Mouse (Mus musculus): Measurements from ENCODE around the gene Slc9a3r2.
"Not testable (repeated sequence)": the region's sequence is repeated elsewhere in the genome, so short reads cannot be mapped to it uniquely, and the experiment has no call there.

Gene Slc9a3r2

DNA sequence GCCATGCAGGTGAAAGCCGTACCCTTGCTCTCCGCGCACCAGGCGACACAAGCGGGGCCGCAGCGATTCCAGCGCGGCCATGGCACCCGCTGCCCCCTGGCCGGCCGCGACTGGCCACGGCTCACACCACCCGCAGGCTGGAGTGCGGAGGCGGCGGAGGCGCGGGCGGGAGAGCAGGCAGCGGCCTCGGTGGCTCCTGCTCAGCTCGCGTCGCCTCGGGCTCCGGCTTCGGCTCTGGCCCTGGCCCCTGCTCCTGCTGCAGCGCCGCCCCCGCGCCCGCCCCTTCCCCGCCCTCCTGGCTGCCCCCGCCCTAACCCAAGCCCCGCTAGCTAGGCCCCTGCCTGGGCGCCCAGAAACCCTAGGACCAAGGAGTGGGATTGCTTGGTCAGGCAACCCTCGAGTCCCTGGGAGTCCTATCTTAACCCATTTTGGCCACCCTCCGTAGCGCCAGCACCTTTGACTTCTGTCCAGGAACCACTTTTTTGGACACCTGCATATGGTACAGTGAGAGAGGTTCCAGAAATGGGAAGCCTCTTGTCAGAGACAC is at the start of gene Slc9a3r2:
Slc9a3r2 (minus strand) TSS at position 258 of the 547 bp plus-strand sequence.
- peak; percentile 70 to 82 for DNase-seq

GRCm38 (mm10) chr17:24699473-24699872 is 49.3 kb upstream of the Slc9a3r2 start:
- DNase-seq: no peak

DNA sequence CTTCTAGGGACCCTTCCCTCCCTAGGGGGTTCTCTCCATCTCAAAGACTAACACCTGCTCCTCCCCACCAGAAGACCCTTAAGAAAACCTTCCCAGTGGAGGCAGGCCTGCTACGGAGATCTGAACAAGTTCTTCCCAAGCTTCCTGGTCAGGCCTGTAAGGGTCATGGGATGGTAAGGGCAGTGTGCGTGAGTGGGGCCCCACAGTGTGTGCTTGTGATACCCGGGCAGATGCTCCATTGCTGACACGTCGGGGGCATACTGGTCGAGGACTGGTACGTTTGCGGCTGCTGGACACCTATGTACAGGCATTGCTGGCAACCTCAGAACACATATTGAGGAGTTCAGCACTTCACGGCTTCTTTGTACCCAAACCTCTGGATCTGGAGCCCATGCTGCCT is 48.6 kb upstream of the Slc9a3r2 start:
- DNase-seq: no peak

DNA sequence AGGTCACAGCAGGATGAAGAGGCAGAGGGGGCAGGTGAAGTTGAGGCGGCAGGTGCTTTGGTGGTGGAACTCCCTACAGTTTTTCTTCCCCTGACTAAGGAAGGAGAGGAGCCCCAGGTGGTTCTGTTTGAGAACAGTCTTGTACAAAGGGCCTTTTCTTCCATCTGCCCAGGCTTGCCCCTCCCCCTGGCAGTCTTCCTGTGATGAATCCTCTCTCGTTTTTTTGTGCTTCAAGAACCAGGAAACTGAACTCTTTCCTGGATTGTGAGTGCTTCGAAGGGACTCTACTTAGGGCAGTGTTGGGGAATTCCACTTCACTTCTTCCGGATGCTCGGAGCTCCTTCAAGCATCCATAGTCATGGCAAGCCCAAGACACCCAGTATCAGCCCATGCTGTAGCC is 47.9 kb upstream of the Slc9a3r2 start:
- no peak for DNase-seq

GRCm38 (mm10) chr17:24696011-24696697 is 46.0 kb upstream of the Slc9a3r2 start, which contains the start of the genes Gfer and Noxo1:
Gfer (minus strand) TSS chr17:24696156.
Noxo1 (plus strand) TSS chr17:24696234.
- DNase-seq: peak; percentile 91 to 94

GRCm38 (mm10) chr17:24695326-24696010 is 45.3 kb upstream of the Slc9a3r2 start:
- DNase-seq: no peak

DNA sequence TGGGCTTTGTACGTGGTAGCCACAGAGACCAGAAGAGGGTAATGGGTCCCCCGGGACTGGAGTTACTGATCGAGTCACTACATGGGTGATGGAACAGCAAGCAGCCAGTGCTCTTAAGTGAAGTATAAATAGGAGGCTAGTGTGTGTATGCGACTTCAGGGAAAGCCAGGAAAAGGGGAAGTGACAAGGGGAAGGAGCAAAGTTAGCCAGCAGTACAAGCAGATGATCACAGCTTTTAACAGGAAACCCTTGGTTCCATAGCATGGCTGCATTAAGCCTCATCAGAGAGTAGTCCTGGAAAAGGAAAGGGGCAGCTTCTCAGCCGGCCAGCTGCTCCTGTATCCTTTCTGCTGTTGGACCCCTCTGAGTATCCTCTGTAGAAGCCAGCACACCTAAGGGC is 42.3 kb upstream of the Slc9a3r2 start:
- no peak for DNase-seq

- DNase-seq: no peak
Measured at GRCm38 (mm10) chr17:24689251-24690081, 39.3 kb upstream of the Slc9a3r2 start, which contains the start of gene Syngr3. Syngr3 (minus strand) TSS chr17:24689955.

GRCm38 (mm10) chr17:24687599-24687998 is 37.5 kb upstream of the Slc9a3r2 start:
- no peak for DNase-seq

DNA sequence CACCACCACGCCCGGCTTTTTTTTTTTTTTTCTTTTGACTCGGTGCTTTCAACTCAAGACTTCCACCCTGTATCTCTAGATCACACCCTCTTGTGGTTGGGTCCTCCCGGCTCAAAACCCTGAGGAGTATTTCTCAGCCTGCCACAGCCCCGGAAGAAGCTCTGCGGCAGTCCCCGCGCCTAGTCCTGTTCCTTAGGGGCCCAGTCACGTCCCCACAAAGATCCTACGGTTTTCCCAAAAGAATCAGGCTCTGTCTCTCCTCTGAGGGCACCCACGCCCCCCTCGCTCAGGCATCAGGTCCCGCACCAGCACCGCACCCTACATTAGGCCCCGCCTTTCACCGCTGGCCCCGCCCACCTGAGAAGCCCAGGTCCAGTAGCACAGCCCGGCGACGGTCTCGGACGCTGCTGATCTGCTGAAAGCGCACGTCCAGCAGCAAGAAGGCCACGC is 37.0 kb upstream of the Slc9a3r2 start:
- peak; percentile 67 to 70 for DNase-seq

- peak; percentile 44 to 60 for DNase-seq
Measured at GRCm38 (mm10) chr17:24686514-24686913, 36.4 kb upstream of the Slc9a3r2 start.

DNA sequence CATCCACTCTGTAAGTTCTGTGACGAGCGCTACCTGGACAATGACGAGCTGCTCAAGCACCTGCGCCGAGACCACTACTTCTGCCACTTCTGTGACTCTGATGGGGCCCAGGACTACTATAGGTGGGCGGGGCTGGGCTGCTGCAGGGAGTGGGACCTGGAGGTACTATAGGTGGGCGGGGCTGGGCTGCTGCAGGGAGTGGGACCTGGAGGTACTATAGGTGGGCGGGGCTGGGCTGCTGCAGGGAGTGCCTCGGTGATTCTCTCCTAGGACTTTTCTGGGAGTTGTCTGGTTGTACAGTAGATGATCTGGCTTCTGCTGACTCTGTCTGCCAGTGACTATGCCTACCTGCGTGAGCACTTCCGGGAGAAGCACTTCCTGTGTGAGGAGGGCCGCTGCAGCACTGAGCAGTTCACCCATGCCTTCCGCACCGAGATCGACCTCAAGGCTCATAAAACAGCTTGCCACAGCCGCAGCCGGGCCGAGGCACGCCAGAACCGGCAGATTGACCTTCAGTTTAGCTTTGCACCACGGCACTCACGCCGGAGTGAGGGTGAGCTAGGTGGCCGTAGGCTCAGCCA is 27.5 kb upstream of the Slc9a3r2 start:
- no peak for DNase-seq

GRCm38 (mm10) chr17:24676877-24677276 is 26.8 kb upstream of the Slc9a3r2 start:
- no peak for DNase-seq

GRCm38 (mm10) chr17:24676187-24676586 is 26.1 kb upstream of the Slc9a3r2 start:
- DNase-seq: peak in 1 of 2 experiments; percentile 86

DNA sequence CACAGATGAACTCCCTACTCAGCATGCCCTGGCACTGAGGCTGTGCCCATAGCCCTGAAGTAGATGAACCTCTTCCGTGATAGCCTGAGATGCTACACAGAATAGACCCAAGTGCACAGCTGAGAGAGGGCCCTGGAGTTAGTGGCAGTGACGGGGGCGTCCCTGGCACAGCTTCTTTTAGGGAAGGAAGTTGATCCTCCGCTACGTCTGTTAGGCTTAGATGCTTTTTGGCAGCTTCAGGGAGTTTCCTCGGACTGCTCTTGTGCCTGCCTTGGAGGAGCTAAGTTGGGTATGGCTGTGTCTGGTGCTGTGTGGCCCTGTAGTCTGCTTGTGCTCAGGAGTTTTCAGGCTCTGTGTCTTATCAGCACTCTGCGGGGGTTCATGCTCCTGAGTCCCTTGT is 24.1 kb upstream of the Slc9a3r2 start:
- DNase-seq: no peak

- peak; percentile 74 to 80 for DNase-seq
Measured at GRCm38 (mm10) chr17:24672141-24672540, 22.0 kb upstream of the Slc9a3r2 start.

GRCm38 (mm10) chr17:24671346-24671745 is 21.2 kb upstream of the Slc9a3r2 start:
- DNase-seq: no peak

- no peak for DNase-seq
Measured at GRCm38 (mm10) chr17:24670246-24670844, 20.2 kb upstream of the Slc9a3r2 start.

DNA sequence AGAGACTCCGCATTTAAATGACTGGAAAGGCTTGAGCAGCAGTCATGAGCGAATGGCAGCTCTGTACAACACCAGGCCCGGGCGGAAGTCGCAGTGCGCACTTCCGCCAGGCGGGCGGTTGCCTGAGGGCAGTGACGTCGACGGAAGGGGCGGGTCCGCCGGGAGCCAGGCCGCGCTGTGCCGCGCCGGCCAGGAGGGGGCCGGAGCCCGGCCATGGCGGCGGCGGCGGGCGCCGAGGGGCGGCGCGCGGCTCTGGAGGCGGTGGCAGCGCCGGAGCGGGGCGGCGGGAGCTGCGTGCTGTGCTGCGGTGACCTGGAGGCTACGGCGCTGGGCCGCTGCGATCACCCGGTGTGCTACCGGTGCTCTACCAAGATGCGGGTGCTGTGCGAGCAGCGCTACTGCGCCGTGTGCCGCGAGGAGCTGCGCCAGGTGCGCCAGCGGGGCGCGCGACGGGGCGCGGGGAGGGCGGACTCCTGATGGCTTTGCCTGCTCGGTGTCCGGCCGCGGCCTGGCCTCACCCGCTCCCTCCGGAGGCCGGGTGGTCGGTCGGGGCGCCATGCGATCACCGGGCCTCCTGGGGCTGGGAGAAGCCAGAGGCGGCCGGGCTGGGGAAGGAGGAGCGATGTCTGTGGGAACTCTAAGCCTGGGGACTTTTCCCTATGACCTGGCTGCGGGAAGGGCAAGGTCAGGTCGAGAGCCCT is 19.6 kb upstream of the Slc9a3r2 start, which contains the start of gene Zfp598:
Zfp598 (plus strand) TSS at position 143 of the 701 bp plus-strand sequence.
- DNase-seq: peak; percentile 97

- DNase-seq: not testable (repeated sequence)
Measured at GRCm38 (mm10) chr17:24669214-24669544, 19.1 kb upstream of the Slc9a3r2 start.

- peak; percentile 70 to 79 for DNase-seq
Measured at GRCm38 (mm10) chr17:24667416-24667815, 17.3 kb upstream of the Slc9a3r2 start.
